Mouse (Mus musculus) naive thymus-derived CD4-positive, alpha-beta T cell, adult 2 months (primary cell): ENCODE results near the gene Frmd4b.
A peak's percentile ranks its signal among the peaks of the same experiment; 100 is the strongest.

Experiments used
- DNase-seq: peaks from one replicate; pipeline ENCODE4 v3.0.0-alpha.2; 2011; ENCODE audit warnings: low read depth

Frmd4b gene

DNA sequence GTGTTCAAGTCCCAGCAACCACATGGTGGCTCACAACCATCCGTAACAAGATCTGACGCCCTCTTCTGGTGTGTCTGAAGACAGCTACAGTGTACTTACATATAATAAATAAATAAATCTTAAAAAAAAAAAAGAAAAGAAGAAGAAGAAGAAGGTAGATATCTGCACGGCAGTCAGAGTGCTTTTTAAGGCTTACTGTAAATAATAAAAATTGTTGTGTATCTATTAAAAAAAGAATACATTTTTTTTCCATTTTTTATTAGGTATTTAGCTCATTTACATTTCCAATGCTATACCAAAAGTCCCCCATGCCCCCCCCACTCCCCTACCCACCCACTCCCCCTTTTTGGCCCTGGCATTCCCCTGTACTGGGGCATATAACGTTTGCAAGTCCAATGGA is 259.7 kb downstream of the Frmd4b start:
- peak; percentile 60 for DNase-seq

DNA sequence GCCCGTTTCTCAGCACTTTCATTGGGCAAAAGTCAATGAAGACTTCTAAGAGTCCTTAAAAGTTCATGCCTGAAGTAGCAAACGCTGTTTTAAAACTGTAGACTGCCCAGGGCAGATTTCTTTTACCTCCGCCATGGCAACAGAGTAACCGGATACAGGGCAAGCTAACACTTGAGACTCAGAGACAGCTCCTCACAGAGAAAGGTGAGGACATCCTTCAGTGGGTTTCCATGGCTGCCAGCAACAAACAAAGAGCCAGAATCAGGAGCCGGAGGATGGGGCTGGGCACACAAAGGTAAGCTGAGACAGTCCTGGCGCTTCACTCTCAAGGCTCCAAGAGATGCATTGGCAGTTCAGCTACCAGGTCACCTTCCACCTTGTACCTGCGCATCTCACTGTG is 260.7 kb downstream of the Frmd4b start:
- DNase-seq: no peak

DNA sequence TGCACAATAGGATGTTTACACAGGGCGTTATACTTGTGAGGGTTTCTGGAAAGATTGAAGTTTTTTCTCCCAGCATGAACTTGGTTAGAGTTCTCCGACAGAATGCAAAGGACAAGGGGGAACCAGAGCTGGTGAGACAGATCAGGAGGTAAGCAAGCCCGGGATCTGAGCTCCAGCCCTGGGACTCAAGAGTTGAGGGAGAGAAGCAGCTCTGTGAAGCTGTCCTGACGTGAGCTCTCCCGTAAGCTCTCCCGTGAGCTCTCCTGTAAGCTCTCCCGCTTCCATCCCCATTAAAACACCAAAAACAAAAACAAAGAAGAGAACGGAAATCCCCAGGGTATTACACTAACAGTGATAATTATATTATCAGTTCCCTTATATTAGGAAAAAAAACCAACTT is 262.2 kb downstream of the Frmd4b start:
- no peak for DNase-seq

GRCm38 (mm10) chr6:97353933-97354332 is 263.4 kb downstream of the Frmd4b start:
- DNase-seq: peak; percentile 33

DNA sequence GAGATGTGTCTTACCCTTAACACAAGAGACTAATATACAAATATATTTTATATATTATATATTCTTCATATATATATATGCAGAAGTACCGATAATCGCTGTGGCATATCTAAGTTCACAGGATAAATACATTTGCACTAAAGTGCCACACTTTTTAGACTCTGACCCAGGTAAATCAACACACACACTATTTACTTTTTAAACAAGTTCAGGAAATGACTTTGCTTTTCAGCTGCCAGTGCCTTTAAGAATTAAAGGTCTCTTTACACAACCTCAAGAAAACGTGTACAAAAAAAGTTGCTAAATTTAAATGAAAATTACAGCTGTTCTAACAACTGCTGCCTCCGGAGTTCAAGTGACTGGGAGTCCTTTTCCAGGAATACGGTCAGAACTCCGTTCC is 264.0 kb downstream of the Frmd4b start:
- no peak for DNase-seq

GRCm38 (mm10) chr6:97352505-97353154 is 264.7 kb downstream of the Frmd4b start:
- peak; percentile 29 for DNase-seq

- no peak for DNase-seq
Observed at GRCm38 (mm10) chr6:97349355-97350138, 267.8 kb downstream of the Frmd4b start.

- DNase-seq: no peak
Observed at GRCm38 (mm10) chr6:97346932-97347331, 270.4 kb downstream of the Frmd4b start.

DNA sequence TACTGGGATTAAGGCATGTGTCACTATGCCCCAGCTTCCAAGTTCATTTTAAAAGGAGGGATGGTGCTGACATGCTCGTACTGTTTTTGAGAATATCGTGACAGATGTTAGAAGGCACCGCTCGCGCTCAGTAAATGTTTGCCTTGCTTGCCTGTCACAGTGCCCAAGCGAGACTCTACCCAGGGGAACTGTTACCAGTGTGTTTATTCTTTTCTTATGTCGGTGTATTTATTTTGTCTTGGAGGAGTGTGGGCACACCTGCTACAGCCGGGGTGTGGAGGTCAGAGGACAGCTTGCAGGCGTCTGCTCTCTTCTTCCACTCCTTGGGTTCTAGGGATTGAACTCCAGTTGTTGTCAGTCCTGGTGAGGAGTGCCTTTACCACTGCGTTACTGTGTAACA is 270.8 kb downstream of the Frmd4b start:
- DNase-seq: no peak

- no peak for DNase-seq
Observed at GRCm38 (mm10) chr6:97345921-97346320, 271.4 kb downstream of the Frmd4b start.

DNA sequence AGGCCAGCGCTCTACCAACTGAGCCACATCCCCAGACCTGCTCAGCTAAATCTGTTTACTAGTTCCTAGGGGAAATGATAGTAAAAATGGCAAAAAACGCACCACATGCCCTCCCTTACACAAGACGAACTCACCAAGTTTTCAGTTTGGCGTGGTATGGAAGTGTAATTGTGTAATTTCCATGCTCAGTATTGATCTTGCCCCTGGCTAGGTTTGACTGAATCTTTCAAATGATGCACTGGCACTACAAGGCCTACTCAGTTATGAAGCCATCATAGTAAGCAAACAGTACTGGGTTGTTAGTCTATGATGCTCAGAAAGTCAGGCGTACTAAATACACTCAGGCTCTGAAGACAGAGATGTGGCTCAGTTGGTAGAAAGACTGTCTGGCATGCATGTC is 275.2 kb downstream of the Frmd4b start:
- DNase-seq: no peak

DNA sequence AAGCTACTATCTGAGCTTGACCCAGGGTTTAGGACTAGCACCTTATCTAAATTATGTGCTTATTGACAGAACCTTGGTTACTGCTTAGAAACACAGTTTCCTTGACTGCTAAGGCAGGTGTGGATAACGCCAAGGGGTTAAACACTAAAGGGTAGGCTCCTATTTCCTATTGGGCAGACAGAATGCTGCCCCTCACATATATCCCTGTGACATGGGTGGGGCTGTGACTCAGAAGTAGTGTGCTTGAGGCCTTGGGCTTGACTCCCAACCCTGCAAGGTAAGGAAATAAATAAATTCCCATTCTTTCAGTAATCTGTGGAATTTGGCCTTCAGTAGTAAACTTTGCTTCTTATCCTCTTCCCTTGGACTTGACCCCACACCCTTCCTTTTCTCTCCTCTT is 275.7 kb downstream of the Frmd4b start:
- DNase-seq: no peak

GRCm38 (mm10) chr6:97341148-97341547 is 276.2 kb downstream of the Frmd4b start:
- DNase-seq: no peak

GRCm38 (mm10) chr6:97340211-97340791 is 277.0 kb downstream of the Frmd4b start:
- no peak for DNase-seq

GRCm38 (mm10) chr6:97339271-97339681 is 278.1 kb downstream of the Frmd4b start:
- DNase-seq: no peak

DNA sequence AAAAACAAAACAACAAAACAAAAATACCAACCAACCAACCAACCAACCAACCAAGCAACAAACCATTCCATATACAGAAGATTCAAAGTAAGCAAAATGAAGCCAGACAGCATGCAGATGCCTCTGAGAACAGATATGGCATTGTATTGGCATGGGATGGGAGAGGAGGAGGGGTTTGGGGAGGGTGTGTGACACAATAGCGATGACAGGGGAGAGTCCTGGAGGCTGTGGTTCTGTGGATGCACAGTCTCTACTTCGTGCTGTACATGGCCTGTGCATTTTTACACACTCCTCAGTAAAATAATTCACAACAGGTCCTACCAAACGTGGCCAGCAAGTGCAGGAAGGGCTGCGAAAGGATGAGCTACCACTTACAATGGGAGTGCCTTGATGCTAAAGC is 278.5 kb downstream of the Frmd4b start:
- DNase-seq: no peak

DNA sequence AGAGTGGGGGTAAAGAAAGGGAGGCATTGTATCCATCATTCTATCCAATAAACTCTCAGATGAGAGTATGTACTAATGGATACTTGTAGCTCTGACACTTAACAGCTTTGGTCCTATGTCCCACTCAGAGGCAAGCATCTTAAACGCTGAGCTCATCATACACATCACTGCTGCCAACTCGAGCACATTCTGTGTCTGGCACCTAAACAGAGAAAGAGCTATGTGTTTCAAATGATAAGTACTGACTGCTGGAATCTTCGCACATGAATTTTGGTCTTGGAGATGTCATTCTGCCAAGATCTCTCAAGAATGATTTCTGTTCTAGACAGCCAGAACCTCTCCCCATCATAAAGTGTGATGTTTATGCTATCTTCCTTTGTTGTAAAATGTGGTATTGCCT is 284.0 kb downstream of the Frmd4b start:
- DNase-seq: no peak

GRCm38 (mm10) chr6:97323951-97324350 is 293.4 kb downstream of the Frmd4b start:
- no peak for DNase-seq

- peak; percentile 59 for DNase-seq
Observed at GRCm38 (mm10) chr6:97322126-97322525, 295.2 kb downstream of the Frmd4b start.

DNA sequence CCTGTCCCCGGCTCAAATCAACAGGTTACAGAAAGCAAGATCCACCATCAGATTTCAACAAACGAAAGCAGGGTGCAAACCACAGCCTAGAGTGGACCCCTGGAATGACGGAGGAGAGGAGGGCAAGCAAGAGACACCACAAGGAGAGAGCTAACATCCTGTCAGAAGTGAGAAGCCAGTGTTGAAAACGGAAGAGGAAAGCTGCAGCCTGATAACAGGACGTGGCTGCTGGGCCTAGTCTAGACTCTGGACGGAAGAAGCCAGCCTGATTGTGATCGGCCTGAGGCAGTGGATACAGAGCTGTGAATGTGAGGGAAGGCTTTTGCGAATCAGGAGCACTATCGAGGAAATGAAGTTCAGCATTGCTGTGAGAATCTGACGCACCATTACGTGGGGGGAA is 296.2 kb downstream of the Frmd4b start:
- DNase-seq: peak; percentile 70

GRCm38 (mm10) chr6:97319081-97319480 is 298.3 kb downstream of the Frmd4b start:
- DNase-seq: no peak

DNA sequence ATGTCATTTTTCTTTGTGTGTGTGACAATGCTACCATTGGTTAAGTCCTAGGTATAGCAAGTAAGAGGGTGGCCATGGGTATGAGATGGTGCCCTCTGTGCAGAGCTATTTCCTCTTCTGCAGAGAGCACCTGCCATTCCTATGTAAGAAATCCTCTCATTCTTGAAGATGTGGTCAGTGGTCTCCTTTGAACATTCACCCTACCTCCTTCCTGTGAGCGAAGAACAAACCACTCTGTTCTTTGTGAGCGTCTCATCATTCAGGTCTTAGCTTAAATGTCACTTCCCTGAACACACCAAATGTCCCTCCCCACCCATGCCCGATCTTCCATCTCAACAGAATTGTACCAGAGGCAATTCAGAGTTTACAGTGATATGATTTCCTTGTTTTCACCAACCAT is 299.4 kb downstream of the Frmd4b start:
- peak; percentile 77 for DNase-seq

- DNase-seq: no peak
Observed at GRCm38 (mm10) chr6:97316716-97317115, 300.6 kb downstream of the Frmd4b start.
